Mouse (Mus musculus) ovary, postnatal 10 days (tissue): ENCODE results near the gene Rnf11.

Source experiments
- DNase-seq: peaks from one replicate; pipeline ENCODE4 v3.0.0; 2022; ENCODE audit warnings: low spot score

Rnf11 gene

DNA sequence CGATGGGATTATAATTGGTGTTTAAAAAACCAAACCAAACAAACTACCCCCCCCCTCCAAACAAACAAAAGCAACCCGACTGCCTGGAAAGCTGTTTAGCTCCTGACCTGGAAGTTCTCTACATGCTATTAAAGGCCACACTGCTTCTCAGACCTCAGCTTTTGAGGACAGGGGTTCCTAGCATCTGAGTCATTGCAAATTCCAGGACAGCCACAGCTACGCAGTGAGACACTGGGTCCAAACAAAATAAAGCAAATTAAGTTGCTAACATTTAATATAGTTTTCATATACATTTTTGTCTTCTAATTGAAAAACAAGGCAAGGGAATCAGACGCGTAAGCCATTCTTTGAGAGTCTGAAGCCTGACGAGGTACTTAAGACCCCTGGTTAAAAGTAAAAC lies 40.1 kb downstream of the Rnf11 start:
- DNase-seq: no peak

DNA sequence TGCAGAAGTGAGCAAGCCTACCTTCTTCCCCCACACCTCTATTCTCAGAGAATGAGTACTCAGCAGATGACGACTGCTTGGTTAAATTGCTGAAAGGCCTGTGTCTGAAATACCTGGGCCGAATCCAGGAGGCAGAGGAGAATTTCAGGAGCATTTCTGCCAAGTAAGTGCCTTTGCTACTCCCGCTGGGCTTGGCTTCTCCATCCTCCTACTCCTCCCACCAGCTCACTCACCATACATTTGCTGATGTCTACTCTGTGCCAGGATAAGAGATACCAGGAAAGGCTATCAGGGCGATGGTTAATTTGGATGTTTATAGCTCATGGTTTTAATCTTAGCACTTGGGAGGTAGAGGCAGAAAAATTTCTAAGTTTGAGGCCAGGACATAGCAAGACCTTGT lies 41.9 kb downstream of the Rnf11 start:
- no peak for DNase-seq

DNA sequence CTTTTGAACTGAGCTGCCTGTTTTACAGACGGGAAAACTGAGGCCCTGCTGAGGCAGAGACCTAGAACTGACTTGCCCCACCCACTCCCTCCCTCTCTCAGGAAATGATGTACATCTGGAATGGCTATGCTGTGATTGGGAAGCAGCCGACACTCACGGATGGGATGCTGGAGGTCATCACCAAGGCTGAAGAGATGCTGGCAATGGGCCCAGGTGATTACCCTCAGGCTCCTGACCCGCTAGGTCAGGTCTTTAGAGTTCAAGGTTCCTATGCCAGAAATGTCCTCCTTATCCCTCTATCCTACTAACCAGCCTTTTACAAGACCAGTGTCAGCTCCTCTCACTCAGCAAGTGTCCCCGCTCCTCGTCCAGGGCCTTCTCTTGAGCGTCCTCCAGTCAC lies 42.4 kb downstream of the Rnf11 start:
- DNase-seq: no peak

- no peak for DNase-seq
Measured at GRCm38 (mm10) chr4:109441000-109441399, 43.5 kb downstream of the Rnf11 start.

- DNase-seq: no peak
Measured at GRCm38 (mm10) chr4:109440381-109440780, 44.1 kb downstream of the Rnf11 start.

DNA sequence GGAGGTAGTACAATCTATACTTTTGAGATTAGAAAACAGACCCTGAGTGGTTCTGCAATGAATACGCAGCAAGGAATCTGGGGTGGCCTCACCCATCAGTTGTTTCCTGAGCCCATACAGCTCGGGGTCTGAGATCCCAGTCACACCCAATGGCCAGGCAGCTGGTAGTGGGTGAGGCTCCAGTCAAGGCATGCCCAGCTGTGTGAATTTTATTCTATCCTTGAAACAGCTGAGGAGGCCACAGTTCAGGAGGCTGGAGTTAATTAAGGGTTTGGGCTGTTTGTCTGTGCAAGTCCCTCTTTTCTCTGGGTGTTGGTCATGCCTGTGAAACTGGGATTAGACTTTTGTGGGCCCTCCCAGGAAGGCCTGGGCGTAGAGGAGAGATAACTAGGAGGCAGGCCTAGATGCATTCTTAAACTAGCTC lies 44.7 kb downstream of the Rnf11 start:
- no peak for DNase-seq

DNA sequence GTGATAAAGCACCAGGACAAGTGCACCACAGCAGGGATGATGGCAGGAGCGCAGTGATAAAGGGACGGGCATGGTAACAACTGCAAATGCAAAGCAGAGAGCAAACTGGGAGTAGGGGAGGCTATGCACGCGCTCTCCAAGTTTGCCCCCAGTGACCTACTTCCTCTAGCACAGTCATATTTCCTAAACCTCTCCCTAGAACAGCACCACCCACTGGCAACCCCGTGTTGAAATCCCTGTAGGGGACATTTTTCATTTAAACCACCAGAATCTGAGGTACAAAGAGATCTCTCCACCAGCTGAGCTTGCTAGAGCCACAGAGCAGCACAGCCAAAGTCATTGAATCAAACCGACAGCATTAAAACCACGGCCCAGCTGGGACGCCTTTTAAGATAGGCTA lies 45.4 kb downstream of the Rnf11 start:
- no peak for DNase-seq

DNA sequence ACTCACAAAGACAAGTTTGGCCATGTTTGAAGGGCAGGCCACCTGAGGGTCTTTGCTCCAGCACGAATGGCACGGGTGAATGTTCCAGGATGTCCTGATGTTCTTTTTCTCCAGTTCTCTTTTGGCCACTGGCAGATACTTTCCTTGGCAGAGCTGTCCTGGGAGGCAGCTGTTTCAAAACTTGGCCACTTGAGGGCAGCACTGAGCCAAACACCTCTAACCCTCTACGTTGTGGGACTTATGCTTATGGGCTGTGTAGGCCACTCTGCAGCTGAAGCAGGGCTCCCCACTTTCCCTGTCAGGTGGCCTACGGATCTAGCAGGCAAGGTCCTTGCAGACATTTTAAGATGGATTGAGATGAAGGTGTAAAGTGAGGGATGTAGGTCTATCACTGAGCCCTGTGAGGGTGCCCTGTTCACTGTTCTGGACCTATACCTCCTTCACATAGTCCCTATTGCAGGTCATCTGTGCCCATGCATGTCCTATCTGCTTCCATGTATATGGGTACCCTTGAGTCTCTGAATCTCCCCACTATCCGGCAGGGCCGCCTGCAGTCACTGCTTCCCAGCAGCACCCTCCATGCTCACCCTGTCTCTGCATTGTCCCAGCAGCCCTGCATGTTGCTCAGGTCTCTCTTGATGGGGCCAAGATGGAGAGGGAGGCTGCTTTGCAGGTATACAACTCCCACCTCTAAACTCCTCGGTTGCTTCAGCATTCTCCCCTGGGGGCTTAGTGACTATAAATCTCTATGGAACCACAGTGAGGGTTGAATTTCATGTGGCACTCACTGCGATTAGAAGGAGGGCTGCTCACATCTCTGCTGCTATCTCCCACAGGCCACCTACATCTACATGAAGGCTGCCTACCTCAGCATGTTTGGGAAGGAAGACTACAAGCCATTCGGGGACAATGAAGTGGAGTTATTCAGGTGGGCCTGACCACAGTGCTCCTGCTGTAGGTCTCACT lies 46.3 kb downstream of the Rnf11 start:
- DNase-seq: peak; percentile 42

DNA sequence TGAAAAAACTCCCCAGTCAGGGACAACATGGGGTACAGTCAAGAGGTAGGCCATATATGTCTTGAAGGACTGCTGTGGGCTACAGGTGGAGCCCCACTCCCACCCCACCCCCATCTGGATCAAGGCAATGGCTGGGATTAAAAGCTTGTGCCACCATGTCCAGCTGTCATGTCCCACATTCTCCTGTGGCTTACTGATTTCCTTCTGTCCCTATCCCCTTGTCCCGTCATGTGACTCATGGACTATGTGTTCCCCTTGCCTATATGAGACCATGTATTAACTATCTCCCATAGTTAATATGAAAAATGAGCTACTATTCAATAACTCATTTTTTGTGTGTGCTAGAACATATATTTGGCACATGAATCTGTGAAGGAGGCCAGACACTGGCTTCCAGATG lies 50.3 kb downstream of the Rnf11 start:
- no peak for DNase-seq

GRCm38 (mm10) chr4:109433641-109434040 lies 50.9 kb downstream of the Rnf11 start:
- no peak for DNase-seq

GRCm38 (mm10) chr4:109432668-109433375 lies 51.7 kb downstream of the Rnf11 start:
- no peak for DNase-seq

- DNase-seq: no peak
Measured at GRCm38 (mm10) chr4:109430854-109431253, 53.7 kb downstream of the Rnf11 start.

- no peak for DNase-seq
Measured at GRCm38 (mm10) chr4:109430250-109430649, 54.3 kb downstream of the Rnf11 start.

- DNase-seq: no peak
Measured at GRCm38 (mm10) chr4:109427058-109427457, 57.5 kb downstream of the Rnf11 start.

DNA sequence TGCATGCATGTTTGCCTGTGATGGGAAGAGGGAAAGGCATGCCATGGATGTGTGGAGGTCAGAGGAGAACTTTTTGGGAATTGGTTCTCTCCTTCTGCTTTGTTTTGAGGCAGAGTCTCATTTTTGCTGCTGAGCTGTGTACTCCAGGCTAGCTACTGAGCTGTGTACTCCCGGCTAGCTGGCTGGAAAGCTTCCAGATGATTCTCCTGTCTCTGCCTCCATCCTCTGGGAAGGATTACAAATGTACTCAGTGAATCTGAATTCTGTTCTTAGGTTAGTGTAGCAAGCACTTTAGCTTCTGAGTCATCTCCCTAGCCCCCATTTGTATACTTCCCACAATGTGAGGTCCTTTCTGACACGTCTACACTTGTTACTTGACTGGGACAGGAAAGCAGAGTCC lies 61.1 kb downstream of the Rnf11 start:
- DNase-seq: no peak

DNA sequence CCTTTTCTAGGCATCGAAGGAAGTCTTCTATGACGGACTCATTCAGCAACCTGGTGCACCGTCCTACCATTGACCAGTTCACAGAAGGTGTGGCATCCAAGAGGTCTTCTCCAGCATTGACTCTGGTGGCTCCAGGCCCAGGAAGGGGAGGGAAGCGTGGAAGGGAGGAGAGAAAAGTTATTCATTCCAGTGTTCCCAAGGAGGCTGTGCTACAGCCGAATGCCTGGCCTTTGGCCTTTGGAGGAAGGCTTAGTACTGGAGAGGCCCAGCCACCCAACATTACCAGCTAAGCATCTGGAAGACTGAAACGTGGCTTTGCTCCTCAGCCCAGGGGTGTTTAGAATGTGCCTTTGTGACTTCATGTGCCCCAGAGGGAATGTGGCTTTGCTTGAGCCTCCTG lies 62.1 kb downstream of the Rnf11 start:
- no peak for DNase-seq

DNA sequence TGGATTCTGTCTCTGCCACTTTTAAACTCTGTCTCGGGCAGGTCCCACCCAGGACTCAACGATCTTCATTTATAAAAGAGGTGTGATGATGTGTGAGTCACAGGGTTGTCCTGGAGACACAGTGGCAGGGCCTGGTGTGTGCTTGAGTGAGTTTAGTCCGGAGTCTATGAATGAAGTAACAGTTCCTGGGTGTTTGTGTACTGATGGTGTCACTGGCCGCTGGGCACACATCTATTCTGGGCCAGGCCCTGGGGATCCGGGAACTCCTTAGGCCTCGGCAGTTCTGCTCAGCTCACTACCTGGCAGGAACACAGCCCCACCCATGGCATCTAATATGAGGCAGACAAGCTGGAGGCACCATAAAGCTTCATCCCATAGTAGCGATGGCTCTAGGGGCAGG lies 62.9 kb downstream of the Rnf11 start:
- DNase-seq: no peak

DNA sequence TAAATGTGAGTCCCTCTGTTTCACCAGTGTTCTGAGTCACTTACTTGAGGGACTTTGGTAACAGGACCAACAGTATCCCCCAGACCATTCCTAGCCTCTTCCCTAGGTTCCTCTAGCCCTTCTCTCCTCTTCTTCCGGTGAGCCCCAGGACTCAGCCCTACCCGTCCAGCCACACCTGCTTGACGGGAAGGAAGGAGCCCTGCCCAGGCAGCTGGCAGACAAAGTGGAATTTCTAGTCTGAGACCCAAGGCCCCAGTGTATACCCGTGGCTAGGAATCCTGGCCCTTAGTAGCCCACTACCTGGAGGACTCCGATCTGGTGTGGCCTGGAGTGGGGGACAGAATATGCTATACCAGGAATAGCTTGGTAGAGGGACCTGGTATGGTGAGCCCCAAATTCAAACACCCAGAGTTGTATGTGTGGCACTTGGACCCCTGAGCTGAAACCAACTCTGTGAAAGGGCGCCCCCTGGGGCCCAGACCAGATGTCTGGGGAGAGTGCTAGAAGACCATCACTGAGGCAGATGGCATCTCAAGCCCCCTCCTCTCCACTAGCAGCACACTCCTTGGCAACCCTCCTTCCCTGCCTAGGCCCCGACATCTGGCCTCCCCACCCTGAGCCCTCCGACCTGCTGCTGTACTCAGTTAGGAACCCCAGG lies 64.3 kb downstream of the Rnf11 start:
- DNase-seq: no peak

DNA sequence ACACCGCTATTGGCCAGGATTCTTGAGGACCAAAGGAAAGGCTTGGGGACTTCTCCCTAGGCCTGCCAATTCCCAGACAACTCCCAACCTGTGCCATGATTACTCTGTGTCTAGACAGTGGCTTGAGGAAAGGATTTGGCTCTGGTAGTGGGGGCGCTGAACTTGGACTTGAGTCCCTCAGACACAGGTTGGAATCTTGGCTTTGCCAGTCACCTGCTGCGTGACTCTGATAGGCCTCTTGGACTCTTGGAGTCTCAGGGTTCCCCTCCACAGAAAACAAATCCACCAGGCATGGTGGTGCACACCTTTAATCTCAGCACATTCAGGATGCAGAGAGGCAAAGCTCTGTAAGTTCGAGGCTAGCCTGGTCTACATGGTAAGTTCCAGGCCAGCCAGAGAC lies 65.0 kb downstream of the Rnf11 start:
- no peak for DNase-seq

DNA sequence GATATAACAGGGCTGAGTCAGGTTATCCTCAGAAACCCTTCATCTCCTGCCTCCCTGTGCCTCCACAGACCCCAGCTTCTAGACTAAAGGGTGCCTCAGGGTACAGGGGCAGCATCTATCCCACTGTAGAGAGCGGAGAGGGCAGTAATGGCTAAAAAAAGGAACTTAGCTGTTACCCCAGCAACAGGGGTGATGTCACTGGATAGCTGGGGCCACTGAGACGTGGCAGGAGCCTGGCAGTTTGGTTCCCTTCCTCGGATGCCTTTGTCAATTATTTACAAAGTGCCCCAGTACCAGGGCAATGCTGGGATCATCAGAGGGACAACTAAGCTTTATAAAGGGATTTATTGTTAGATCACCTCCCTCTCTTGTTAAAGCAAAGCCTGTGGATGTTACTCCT lies 65.5 kb downstream of the Rnf11 start:
- no peak for DNase-seq

GRCm38 (mm10) chr4:109417998-109418397 lies 66.5 kb downstream of the Rnf11 start:
- no peak for DNase-seq

GRCm38 (mm10) chr4:109412233-109412632 lies 72.3 kb downstream of the Rnf11 start:
- DNase-seq: no peak
